Mouse (Mus musculus) megakaryocyte-erythroid progenitor cell, adult 5-6 weeks (primary cell): Measurements from ENCODE around the gene Stk10. TPM values are rescaled to one million over a fixed set of nuclear protein-coding genes. Genes with fewer than 3 reads are reported as not detected.
"Not testable (repeated sequence)": the region's sequence is repeated elsewhere in the genome, so short reads cannot be mapped to it uniquely, and the experiment has no call there.

ENCODE experiments used
- ATAC-seq: replicated peaks from 2 replicates; pipeline ENCODE4 v1.8.0; 2016; ENCODE audit warnings: mild to moderate bottlenecking, inconsistent platforms; ENCODE audit not compliant: severe bottlenecking, poor library complexity, low FRiP score, low TSS enrichment
- total RNA-seq, 2 experiments: library from RNA; stranded (forward) in 1 of 2; stranded (reverse) in 1 of 2; fragments of 200-1000, 215-1000 nt in 1 of 2; fragments of >200 nt in 1 of 2; fragmentation: Nextera tagmentation in 1 of 2; gene quantifications; 2 replicates each; pipeline ENCODE4 v1.2.3; 2014 to 2017

Gene Stk10
- total RNA-seq (2014; fragmentation: Nextera tagmentation) (11.3 and 16.1 TPM in 2 replicates), total RNA-seq (2017) (8.7 and 11.2 TPM in 2 replicates)

DNA sequence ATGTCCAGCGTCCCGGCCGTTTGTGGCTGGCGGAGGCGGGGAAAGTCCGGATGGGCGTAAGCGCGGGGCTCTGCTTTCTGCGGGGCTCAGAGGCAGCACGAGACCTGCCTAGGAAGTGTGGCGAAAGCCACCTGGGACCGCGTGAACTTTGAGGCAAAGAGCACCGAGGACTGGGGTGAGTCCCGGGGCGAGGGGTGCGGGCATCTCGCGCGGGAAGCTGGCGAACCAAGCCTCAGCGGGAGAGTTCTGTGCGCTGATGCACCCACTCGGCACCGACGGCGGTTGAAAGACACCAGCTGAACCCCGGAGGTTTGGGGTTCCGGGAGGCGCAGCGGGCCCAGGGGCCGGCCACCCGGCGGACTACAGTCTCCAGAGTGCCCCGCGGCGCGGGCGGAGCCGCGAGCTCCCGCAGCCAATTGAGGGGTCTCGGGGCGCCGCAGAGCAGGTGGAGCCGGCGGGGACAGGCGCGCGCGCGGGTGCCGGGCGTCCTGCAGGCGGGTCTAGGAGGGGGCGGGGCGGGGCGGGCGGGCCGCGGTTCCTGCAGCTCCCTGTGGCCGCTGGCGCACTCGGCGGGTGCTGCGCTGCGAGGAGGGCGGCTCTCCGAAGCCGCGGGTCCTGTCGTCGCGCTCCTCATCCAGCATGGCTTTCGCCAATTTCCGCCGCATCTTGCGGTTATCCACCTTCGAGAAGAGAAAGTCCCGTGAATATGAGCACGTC is at the start of gene Stk10:
Gene Stk10, plus strand, starts transcription at position 541 of the 717 bp plus-strand sequence.
- peak; percentile 81 for ATAC-seq

- no peak for ATAC-seq
Observed at GRCm38 (mm10) chr11:32485290-32485689, 47.8 kb upstream of the Stk10 start.

- ATAC-seq, result no peak
Observed at GRCm38 (mm10) chr11:32486621-32487020, 46.5 kb upstream of the Stk10 start.

DNA sequence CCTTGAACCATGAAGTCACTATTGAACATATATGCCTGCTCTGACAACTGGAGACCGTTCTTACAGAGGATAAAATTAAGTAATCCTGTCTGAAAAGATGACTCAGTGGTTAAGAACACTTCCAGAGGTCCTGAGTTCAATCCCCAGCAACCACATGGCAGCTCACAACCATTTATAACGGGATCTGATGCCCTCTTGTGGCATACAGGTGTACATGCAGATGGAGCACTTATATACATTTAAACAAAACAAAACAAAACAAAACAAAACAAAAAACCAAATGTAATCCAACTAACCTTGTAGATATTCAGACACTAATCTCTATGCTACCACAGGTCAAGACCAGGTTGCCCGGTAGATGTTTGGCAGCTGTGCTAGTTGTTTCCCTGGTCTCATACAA is 45.6 kb upstream of the Stk10 start:
- ATAC-seq, result no peak

DNA sequence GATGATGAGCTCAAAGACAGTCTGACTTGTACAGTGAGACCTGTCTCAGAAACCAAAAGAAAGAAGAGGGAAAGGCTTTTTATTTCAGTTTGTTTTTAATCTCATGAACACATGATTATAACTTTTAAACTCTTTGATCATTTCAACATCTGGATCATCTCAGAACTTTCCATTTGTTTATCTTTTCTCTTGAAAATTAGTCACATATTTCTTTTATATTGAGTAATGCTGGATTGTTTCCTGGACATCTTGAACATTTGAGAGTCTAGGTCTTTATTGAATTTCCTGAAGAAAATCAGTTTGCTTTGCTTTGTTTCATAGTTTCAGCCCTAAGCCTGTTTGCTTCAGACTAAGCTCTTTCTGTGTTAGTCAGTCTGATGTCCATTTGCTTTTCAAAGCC is 44.8 kb upstream of the Stk10 start:
- no peak for ATAC-seq

GRCm38 (mm10) chr11:32488808-32489670 is 44.1 kb upstream of the Stk10 start:
- no peak for ATAC-seq

DNA sequence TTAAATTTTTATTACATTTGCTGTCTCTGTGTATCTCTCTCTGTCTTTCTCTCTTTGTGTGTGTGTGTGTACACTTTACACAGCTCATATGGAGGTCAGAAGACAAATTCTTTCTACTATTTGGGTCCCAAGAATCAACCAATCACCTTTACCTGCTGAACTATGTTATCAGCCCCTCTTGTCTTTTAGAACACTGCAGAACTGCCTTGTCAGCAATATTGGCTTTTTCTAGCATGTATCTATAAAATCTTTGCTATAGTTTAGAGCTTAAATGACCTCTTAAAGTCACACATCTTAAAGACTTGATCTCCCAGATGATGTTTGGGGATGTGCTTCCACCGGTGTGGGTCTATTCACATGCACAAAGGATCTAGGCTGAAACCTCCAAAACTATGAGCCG is 42.0 kb upstream of the Stk10 start:
- ATAC-seq, result no peak

- ATAC-seq, result no peak
Observed at GRCm38 (mm10) chr11:32493312-32493711, 39.8 kb upstream of the Stk10 start.

GRCm38 (mm10) chr11:32495283-32495682 is 37.8 kb upstream of the Stk10 start:
- ATAC-seq, result no peak

DNA sequence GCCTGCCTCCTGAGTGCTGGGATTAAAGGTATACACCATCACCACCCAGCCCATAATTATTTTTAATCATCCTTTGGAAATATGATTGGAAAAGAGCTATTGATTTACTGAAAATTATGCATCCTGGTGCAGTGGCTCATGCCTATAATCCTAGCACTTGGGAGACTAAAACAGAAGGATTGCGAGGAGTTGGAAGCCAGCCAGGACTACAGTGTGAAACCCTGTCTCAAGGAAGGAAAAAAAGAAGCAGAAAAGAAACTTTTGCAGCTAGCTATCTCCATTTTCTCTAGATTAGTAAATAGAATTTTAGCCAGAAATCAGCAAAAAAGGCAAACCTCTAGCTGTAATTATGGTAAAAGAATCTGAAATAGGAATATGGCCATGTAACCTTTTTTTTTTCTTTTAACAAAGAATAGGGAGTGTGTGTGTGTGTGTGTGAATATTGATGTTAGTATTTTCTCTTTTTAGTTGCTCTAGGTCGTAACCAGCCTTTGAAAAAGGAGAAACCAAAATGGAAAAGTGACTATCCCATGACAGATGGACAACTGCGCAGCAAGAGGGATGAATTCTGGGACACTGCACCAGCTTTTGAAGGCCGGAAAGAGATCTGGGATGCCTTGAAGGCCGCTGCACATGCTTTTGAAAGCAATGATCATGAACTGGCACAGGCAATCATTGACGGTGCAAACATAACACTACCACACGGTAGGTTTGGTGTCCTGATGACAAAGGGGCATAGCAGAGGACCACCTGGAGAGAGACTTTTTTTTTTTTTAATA is 34.2 kb upstream of the Stk10 start:
- no peak for ATAC-seq

GRCm38 (mm10) chr11:32499931-32500330 is 33.2 kb upstream of the Stk10 start:
- ATAC-seq, result no peak

GRCm38 (mm10) chr11:32503711-32504110 is 29.4 kb upstream of the Stk10 start:
- no peak for ATAC-seq

DNA sequence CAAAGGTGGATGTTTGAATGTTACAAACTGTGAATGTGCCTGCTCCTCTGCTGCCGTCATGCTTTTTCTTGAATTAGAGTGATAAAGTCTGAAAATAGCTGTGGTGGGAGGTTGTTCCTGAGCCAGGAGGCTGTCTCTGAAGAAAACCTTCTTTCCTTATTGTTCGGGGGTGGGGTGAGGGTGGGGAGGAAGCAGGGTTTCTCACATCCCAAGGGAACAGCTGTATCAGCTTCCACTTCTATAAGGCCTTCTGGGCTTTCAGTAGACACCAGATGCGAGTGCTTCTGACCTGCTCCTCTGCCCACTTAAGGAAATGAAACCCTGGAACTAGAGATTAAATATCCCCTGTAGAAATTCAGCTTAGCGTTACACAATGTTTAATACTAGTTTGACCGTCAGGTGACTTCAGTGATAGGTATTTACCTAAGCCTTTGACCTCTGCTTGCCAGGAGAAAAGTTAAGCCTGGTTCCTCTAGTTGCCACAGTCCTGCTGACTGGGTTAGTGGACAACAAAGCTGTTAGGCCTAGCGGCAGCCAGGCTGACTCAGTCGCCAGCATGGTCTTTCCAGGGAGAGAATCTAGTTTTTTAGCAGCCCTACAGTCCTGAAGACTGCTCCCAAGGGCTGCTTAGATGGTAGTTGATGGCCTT is 27.9 kb upstream of the Stk10 start:
- no peak for ATAC-seq

DNA sequence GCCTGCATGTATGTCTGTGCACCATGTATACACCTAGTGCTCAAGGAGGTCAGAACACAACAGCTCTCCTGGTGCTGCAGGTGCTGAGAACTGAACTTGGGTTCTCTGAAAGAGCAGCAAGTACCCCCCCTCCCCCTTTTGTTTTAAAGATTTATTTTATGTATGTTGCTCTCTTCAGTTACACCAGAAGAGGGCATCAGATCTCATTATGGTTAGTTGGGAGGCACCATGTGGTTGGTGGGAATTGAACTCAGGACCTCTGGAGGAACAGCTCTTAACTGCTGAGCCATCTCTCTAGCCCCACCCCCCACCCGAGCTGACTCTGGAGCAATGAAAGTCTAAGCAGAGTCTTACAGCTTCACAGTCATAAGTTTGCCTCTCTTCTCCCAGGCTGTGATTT is 22.2 kb upstream of the Stk10 start:
- ATAC-seq, result no peak

DNA sequence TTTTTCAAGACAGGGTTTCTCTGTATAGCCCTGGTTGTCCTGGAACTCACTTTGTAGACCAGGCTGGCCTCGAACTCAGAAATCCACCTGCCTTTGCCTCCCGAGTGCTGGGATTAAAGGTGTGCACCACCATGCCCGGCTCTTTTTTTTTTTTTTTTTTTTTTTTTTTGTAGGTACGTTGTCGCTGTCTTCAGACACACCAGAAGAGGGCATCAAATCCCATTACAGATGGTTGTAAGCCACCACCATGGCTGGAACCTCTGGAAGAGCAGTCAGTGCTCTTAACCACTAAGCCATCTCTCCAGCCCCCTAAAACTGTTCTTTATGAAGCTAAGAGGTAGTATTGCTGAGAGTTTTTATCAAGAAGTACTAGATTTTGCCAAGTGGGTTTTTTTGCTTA is 18.3 kb upstream of the Stk10 start:
- ATAC-seq, result not testable (repeated sequence)

GRCm38 (mm10) chr11:32516091-32516490 is 17.0 kb upstream of the Stk10 start:
- no peak for ATAC-seq

DNA sequence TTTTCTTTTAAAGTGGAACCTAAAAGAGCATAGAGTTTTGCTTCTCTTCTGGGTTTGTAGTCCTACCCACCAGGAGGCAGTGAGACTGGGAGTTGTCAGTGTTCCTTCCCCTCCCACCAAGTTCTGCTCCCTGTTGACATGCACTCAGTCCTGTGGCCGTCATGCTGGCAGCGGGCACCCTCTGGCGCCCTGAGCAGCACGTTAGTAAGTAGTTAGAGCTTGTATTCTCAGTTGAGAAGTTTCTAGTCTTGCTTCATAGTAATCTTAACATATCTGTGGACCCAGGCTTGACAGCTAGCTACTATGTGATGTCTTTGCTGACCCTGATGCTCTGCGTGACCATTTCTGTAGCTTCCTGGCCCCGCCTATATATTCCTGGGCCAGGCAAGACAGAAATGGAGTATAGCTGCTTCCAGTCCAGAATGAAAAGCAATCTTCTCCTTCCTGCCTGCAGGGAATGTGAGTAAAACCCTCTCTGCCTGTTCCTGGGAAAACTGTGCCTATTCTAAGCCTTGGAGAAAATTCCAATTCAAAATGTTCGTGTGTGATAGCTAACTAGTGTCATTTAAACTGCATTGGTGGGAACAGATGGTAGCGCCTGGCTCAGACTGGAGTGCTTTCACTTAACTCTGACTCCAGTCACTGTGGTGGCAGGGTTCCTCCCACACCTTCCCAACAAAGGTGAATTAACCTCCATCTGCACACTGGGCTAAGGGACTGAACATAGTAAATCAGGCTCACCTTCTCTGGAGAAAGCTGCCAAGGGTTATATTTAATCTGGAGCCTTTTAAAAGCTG is 16.0 kb upstream of the Stk10 start:
- ATAC-seq, result no peak

GRCm38 (mm10) chr11:32518770-32519169 is 14.3 kb upstream of the Stk10 start:
- ATAC-seq, result no peak

- ATAC-seq, result no peak
Observed at GRCm38 (mm10) chr11:32519354-32519753, 13.8 kb upstream of the Stk10 start.
